Mouse (Mus musculus): ENCODE results near the gene Sept14.

- no peak for TF ChIP-seq ZNF384 (IDR thresholded peaks at IDR 0.05; ENCODE audit: low read depth, low read length)
- TF ChIP-seq HCFC1 (IDR thresholded peaks at IDR 0.05; ENCODE audit: borderline replicate concordance, insufficient read depth, low read length) = no peak
- TF ChIP-seq ZC3H11A (IDR thresholded peaks at IDR 0.05; ENCODE audit: borderline replicate concordance, low read depth, low read length) = no peak
Measured at GRCm38 (mm10) chr5:129669453-129670035, 38.8 kb downstream of the Sept14 start.
